In the genomic region with DNA sequence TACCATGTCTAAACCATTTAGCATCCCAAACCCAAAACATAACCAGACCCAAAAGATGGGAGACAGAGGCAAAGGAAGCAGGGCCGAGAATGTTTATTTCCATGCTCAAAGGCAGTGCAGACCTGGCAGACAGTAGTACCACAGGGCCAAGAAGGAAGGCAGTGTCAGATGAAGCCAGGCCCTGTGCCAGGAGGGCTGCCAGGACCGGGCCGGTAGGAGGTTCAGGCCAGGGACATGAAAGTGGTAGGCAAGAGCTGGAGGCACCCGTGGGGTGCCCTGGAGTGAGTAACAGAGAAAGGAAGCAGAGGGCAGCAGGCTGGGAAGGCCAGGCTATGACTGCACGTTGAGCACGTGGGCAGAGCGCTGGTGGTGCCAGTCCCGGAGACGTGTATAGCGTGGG, we compare ENCODE assay signal across 10 mouse cellular contexts. TPM values are rescaled to one million over a fixed set of nuclear protein-coding genes. Genes with fewer than 3 reads are reported as not detected.
A peak's percentile ranks its signal among the peaks of the same experiment; 100 is the strongest.
DNase-seq lines count a peak whose midpoint lies in the region.
"Had no signal": no experiment of that assay in that cellular context is flagged by ENCODE, and none has a peak within 500 bp of the region (broad histone marks: within the 10 kb centered on the region; RNA-seq: fewer than 3 reads in every experiment).

No protein-coding gene starts in this region.

- DNase-seq in cerebellum, adult 9-11 months = peak; percentile 45
- DNase-seq in cerebellum, adult 8-10 months = no peak
- peak; percentile 28 to 47 for DNase-seq in layer of hippocampus, postnatal 10 days (ENCODE audit: low spot score in 2 of 2)
- DNase-seq in layer of hippocampus, adult 9-10 months (ENCODE audit: low spot score) = no peak
- DNase-seq in cerebellum, postnatal 36 days = peak; percentile 48 to 59
- DNase-seq in gastrocnemius, postnatal 25 days = peak; percentile 74
- no peak for DNase-seq in thymus, postnatal 14 days
- DNase-seq: heart, adult 2 months; kidney, adult 9 months; layer of hippocampus, postnatal 36 days had no signal

RNA-seq across cellular contexts. Expression of gene Pdlim7, which starts 6.8 kb away (rescaled TPM):
- 10 to 100 TPM; 66.1 to 68.9 TPM for total RNA-seq in layer of hippocampus, postnatal 10 days (2021)
- total RNA-seq in gastrocnemius, postnatal 25 days (2021) = 100 to 1,000 TPM; 544 to 627 TPM

RNA-seq across cellular contexts. Expression of gene Dbn1, which starts 18.8 kb away (rescaled TPM):
- 100 to 1,000 TPM; 392 to 399 TPM for total RNA-seq in layer of hippocampus, postnatal 10 days (2021)
- 10 to 100 TPM; 10.3 to 16.1 TPM for total RNA-seq in gastrocnemius, postnatal 25 days (2021)

RNA-seq across cellular contexts. Expression of gene Dok3, which starts 22.4 kb away (rescaled TPM):
- 1 to 10 TPM; 5.0 to 6.5 TPM for total RNA-seq in layer of hippocampus, postnatal 10 days (2021)
- total RNA-seq in gastrocnemius, postnatal 25 days (2021) = 1 to 10 TPM in 1 of 2 experiments, under 1 TPM in 1; 1.00 to 1.0 TPM

RNA-seq across cellular contexts. Expression of gene Ddx41, which starts 29.8 kb away (rescaled TPM):
- 10 to 100 TPM; 36.9 to 46.6 TPM for total RNA-seq in layer of hippocampus, postnatal 10 days (2021)
- 1 to 10 TPM; 8.1 to 9.0 TPM for total RNA-seq in gastrocnemius, postnatal 25 days (2021)

RNA-seq across cellular contexts. Expression of gene Prr7, which starts 42.6 kb away (rescaled TPM):
- 100 to 1,000 TPM in 1 of 2 experiments, 10 to 100 TPM in 1; 98.1 to 112 TPM for total RNA-seq in layer of hippocampus, postnatal 10 days (2021)
- under 1 TPM; 0.51 to 0.79 TPM for total RNA-seq in gastrocnemius, postnatal 25 days (2021)

Comparison
In these comparisons a context has a peak if more than half of its experiments do, and no peak if none do; other contexts are left out.
1. DNase-seq: peak in cerebellum, adult 9-11 months (single experiment), layer of hippocampus, postnatal 10 days (2 of 2), cerebellum, postnatal 36 days (2 of 2) and gastrocnemius, postnatal 25 days (single experiment); none in cerebellum, adult 8-10 months (single experiment), layer of hippocampus, adult 9-10 months (single experiment) and thymus, postnatal 14 days (single experiment).
2. RNA of gene Pdlim7, which starts 6.8 kb away (total RNA-seq): 544 to 627 TPM in gastrocnemius, postnatal 25 days; 66.1 to 68.9 TPM in layer of hippocampus, postnatal 10 days; every median in the first group is over 4 times any median in the second.
3. RNA of gene Dbn1, which starts 18.8 kb away (total RNA-seq): 392 to 399 TPM in layer of hippocampus, postnatal 10 days; 10.3 to 16.1 TPM in gastrocnemius, postnatal 25 days; every median in the first group is over 10 times any median in the second.